Mouse (Mus musculus) layer of hippocampus, adult 8-10 months (tissue): ENCODE data around the gene Sox12. TPM values are rescaled to one million over a fixed set of nuclear protein-coding genes. Genes with fewer than 3 reads are reported as not detected.
"Not testable (repeated sequence)": the region's sequence is repeated elsewhere in the genome, so short reads cannot be mapped to it uniquely, and the experiment has no call there.

Experiments used
- DNase-seq, 2 experiments: peaks; one replicate each; pipeline ENCODE4 v3.0.0; 2022; ENCODE audit warnings: low spot score in 2 of 2
- total RNA-seq, 4 experiments: library from RNA; stranded (reverse); gene quantifications; 2 replicates each; pipeline ENCODE4 v1.2.4; 2022

Sox12 gene
- total RNA-seq, 4 experiments from 2014 or later, result 13.7 to 17.3 (median 16.5) TPM

- no peak for DNase-seq
Observed at GRCm38 (mm10) chr2:152359616-152360015, 38.2 kb downstream of the Sox12 start.

- not testable (repeated sequence) for DNase-seq
Observed at GRCm38 (mm10) chr2:152358977-152359376, 38.9 kb downstream of the Sox12 start.

- no peak for DNase-seq
Observed at GRCm38 (mm10) chr2:152357254-152357653, 40.6 kb downstream of the Sox12 start.

- no peak for DNase-seq
Observed at GRCm38 (mm10) chr2:152349842-152350540, 47.9 kb downstream of the Sox12 start.

GRCm38 (mm10) chr2:152349205-152349604 is 48.7 kb downstream of the Sox12 start:
- no peak for DNase-seq

GRCm38 (mm10) chr2:152347722-152348121 is 50.1 kb downstream of the Sox12 start:
- DNase-seq, result no peak

- no peak for DNase-seq
Observed at GRCm38 (mm10) chr2:152346776-152347465, 50.9 kb downstream of the Sox12 start.

- no peak for DNase-seq
Observed at GRCm38 (mm10) chr2:152345393-152345792, 52.5 kb downstream of the Sox12 start.

GRCm38 (mm10) chr2:152344909-152345308 is 53.0 kb downstream of the Sox12 start:
- DNase-seq, result no peak

- no peak for DNase-seq
Observed at GRCm38 (mm10) chr2:152344361-152344760, 53.5 kb downstream of the Sox12 start.

Other genes with a start within 250 kb of the Sox12 start
- 10 to 100 TPM; 88.7 to 96.2 (median 93.5) TPM for gene Csnk2a1, start 171.2 kb downstream of the Sox12 start, total RNA-seq
- gene Tbc1d20, start 104.2 kb downstream of the Sox12 start, total RNA-seq, result 10 to 100 TPM; 48.3 to 55.9 (median 50.5) TPM
- 100 to 1,000 TPM; 108 to 121 (median 111) TPM for gene Rbck1, start 65.4 kb downstream of the Sox12 start, total RNA-seq
- gene Trib3, start 54.0 kb downstream of the Sox12 start, total RNA-seq, result 1 to 10 TPM; 1.2 to 2.4 (median 1.4) TPM
- gene Nrsn2, start 21.4 kb downstream of the Sox12 start, total RNA-seq, result 100 to 1,000 TPM in 2 of 4 experiments, 10 to 100 TPM in 2; 90.3 to 104 (median 96.4) TPM
- 10 to 100 TPM in 2 of 4 experiments, 1 to 10 TPM in 2; 9.1 to 10.4 (median 9.9) TPM for gene Zcchc3, start 17.0 kb upstream of the Sox12 start, total RNA-seq
- gene 6820408C15Rik, start 17.5 kb upstream of the Sox12 start, total RNA-seq, result 1 to 10 TPM; 2.5 to 3.9 (median 3.0) TPM
- gene Defb23, start 66.6 kb upstream of the Sox12 start, total RNA-seq, result not detected
- under 1 TPM in 1 of 4 experiments, not detected in 3; 0.73 TPM for gene Defb20, start 79.0 kb upstream of the Sox12 start, total RNA-seq
- gene Defb22, start 92.1 kb upstream of the Sox12 start, total RNA-seq, result not detected
- not detected for gene Defb26, start 113.6 kb upstream of the Sox12 start, total RNA-seq
- not detected for gene Defb28, start 120.2 kb upstream of the Sox12 start, total RNA-seq
- not detected for gene Defb29, start 142.0 kb upstream of the Sox12 start, total RNA-seq
- gene Gm17416, start 171.3 kb upstream of the Sox12 start, total RNA-seq, result not detected
- gene Defb21, start 174.7 kb upstream of the Sox12 start, total RNA-seq, result not detected
- not detected for gene Defb19, start 182.2 kb upstream of the Sox12 start, total RNA-seq
- gene Defb45, start 201.3 kb upstream of the Sox12 start, total RNA-seq, result not detected
- not detected for gene Defb36, start 206.3 kb upstream of the Sox12 start, total RNA-seq
- not detected for gene Defb25, start 225.0 kb upstream of the Sox12 start, total RNA-seq
- 1 to 10 TPM in 1 of 4 experiments, under 1 TPM in 3; 0.61 to 1.1 (median 0.72) TPM for gene Rem1, start 228.9 kb upstream of the Sox12 start, total RNA-seq